Mouse (Mus musculus) bone marrow, adult 2 months (tissue): ENCODE measurements around the gene Klhl5. TPM values are rescaled to one million over a fixed set of nuclear protein-coding genes. Genes with fewer than 3 reads are reported as not detected.

Experiments
- H3K27ac ChIP-seq: fragments of 200-500 bp; 2 replicates; pipeline ENCODE4 v1.5.1; 2012; ENCODE audit warnings: low read depth, mild to moderate bottlenecking, control low read depth, inconsistent platforms, low read length; ENCODE audit not compliant: control insufficient read depth, poor library complexity, insufficient read depth
- H3K4me1 ChIP-seq: fragments of 200-500 bp; 2 replicates; pipeline ENCODE4 v1.6.1; 2011; ENCODE audit warnings: low read length; ENCODE audit not compliant: control insufficient read depth, insufficient read depth
- H3K4me3 ChIP-seq: fragments of 200-500 bp; replicated peaks from 2 replicates; pipeline ENCODE3; 2011; ENCODE audit warnings: mild to moderate bottlenecking, low read depth, low read length, control low read depth; ENCODE audit not compliant: control insufficient read depth
- CTCF ChIP-seq: fragments of 200-500 bp; IDR thresholded peaks from 2 replicates; pipeline ENCODE4 v1.5.1; 2011; ENCODE audit warnings: low read length, control low read depth; ENCODE audit not compliant: control insufficient read depth, insufficient read depth
- POLR2A ChIP-seq: fragments of 200-500 bp; IDR thresholded peaks from 2 replicates; pipeline ENCODE4 v1.6.1; 2011; ENCODE audit warnings: low read depth, mild to moderate bottlenecking, control low read depth, low read length, borderline replicate concordance; ENCODE audit not compliant: control insufficient read depth
- WGBS: fragments of 180-500 bp; shearing (Covaris S2); methylation state at CpG from one replicate; pipeline ENCODE4 v1.1.7; 2018; 5-methylcytosine and 5-hydroxymethylcytosine counted together
- polyA plus RNA-seq: library from polyadenylated mRNA; stranded (reverse); fragments of >200 nt; gene quantifications from 2 replicates; pipeline ENCODE4 v1.2.4, GENCODE M21; 2011; ENCODE audit warnings: low replicate concordance; ENCODE audit not compliant: missing spikeins, insufficient read depth, insufficient read length

The Klhl5 gene
- polyA plus RNA-seq, 1 experiment, result 14.9 TPM

DNA sequence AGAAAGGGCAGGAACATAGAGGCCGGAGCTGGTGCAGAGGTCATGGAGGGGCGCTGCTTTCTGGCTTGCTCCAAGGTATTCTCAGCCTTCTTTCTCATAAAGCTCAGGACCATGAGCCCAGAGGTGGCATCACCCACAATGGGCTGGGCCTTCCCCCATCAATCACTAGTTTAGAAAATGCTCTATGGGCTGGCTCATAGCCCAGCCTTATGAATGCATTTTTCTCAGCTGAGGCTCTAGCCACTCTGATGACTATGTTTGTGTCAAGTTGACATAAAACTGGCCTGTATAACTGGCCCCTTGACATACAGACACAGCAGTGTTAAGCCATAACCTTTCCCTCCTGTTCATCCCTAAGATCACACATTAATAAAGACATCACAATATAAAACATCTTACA lies 97.4 kb downstream of the Klhl5 start:
- WGBS, result 79% methylated on average over 2 of the region's 2 CpGs
- TF ChIP-seq POLR2A, result no peak
- TF ChIP-seq CTCF, result no peak
- no peaks in the 10 kb centered on the region; the same call in 1 of the 2 replicates for H3K4me1 ChIP-seq
- no peak overlapping the region for H3K27ac ChIP-seq
- no peak overlapping the region for H3K4me3 ChIP-seq

DNA sequence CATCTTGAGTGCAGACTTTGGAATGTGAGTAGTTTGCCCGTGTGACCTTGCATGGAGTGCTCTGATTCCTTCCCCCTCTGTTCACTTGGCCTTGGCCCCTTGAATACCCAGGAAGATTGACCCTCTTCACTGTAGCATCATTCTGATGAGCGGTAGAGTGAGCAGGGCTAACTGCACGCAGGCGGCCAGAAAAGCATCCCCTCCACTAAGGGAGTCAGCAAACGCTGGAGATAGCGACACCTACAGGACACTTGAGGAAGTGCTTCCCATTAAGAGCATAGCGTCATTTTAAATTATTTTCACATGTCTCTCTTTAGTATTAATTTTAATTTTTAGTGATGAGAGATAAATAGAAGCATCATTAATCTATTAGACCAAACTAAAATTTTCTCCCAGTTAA lies 106.0 kb downstream of the Klhl5 start:
- WGBS, result 33% methylated on average over 7 of the region's 7 CpGs
- no peak overlapping the region for H3K4me3 ChIP-seq
- H3K4me1 ChIP-seq, result no peaks in the 10 kb centered on the region
- no peak overlapping the region for H3K27ac ChIP-seq
- TF ChIP-seq POLR2A, result no peak
- peak; percentile 72 for TF ChIP-seq CTCF

Other genes with a start within 250 kb of the Klhl5 start
- gene Tlr1, start 174.0 kb upstream of the Klhl5 start, polyA plus RNA-seq, result 4.2 and 17.4 TPM in 2 replicates
- 2.2 and 6.0 TPM in 2 replicates for gene Tlr6, start 147.4 kb upstream of the Klhl5 start, polyA plus RNA-seq
- 4.9 and 9.4 TPM in 2 replicates for gene Fam114a1, start 137.5 kb upstream of the Klhl5 start, polyA plus RNA-seq
- gene Tmem156, start 15.4 kb upstream of the Klhl5 start, polyA plus RNA-seq, result 3.3 and 8.5 TPM in 2 replicates
- 0.41 and 2.4 TPM in 2 replicates for gene Wdr19, start 92.2 kb downstream of the Klhl5 start, polyA plus RNA-seq
- 31.8 and 42.8 TPM in 2 replicates for gene Rfc1, start 228.1 kb downstream of the Klhl5 start, polyA plus RNA-seq
- not detected in 2 replicates for gene Klb, start 240.8 kb downstream of the Klhl5 start, polyA plus RNA-seq